Mouse (Mus musculus) CH12.LX (cell line): ENCODE results near the gene Aqp6. TPM values are rescaled to one million over a fixed set of nuclear protein-coding genes. Genes with fewer than 3 reads are reported as not detected.

Experiments used
- DNase-seq: peaks from one replicate; pipeline ENCODE4 v3.0.0-alpha.2; 2013; ENCODE audit errors: extremely low read depth
- H3K27ac ChIP-seq: 2 replicates; pipeline ENCODE4 v1.5.1; 2012; ENCODE audit warnings: low read depth, mild to moderate bottlenecking, control low read depth, moderate library complexity; ENCODE audit not compliant: insufficient read depth
- H3K27me3 ChIP-seq: replicated peaks from 2 replicates; pipeline ENCODE3; 2012; ENCODE audit warnings: inconsistent platforms
- H3K36me3 ChIP-seq, 2 experiments: replicated peaks in 1 of 2; 2 replicates each; pipeline versions ENCODE3 to v1.6.1; 2012; ENCODE audit warnings: inconsistent platforms in 1 of 2, low read length in 1 of 2, mild to moderate bottlenecking in 1 of 2, mixed read lengths in 1 of 2, moderate library complexity in 1 of 2; ENCODE audit not compliant: control insufficient read depth in 1 of 2, insufficient read depth in 1 of 2
- H3K4me1 ChIP-seq, 2 experiments: 2 replicates each; pipeline ENCODE4 v1.6.1; 2012; ENCODE audit warnings: inconsistent platforms in 1 of 2, moderate library complexity in 1 of 2; ENCODE audit not compliant: insufficient read depth in 2 of 2, control insufficient read depth in 1 of 2
- H3K4me2 ChIP-seq: 2 replicates; pipeline ENCODE4 v1.6.1; 2012; ENCODE audit warnings: low read depth, mild to moderate bottlenecking, control low read depth; ENCODE audit not compliant: poor library complexity, insufficient read depth, severe bottlenecking
- H3K4me3 ChIP-seq, 3 experiments: fragments of 150-350 bp in 1 of 3; sonication (generic) in 1 of 3; replicated peaks in 1 of 3; 2 replicates each; pipeline versions ENCODE3 to v1.5.1; 2011 to 2012; ENCODE audit warnings: low read depth in 2 of 3, low read length in 2 of 3, mild to moderate bottlenecking in 2 of 3, moderate library complexity in 2 of 3, control low read depth in 1 of 3, improper control_type of control experiment in 1 of 3, inconsistent platforms in 1 of 3, mixed read lengths in 1 of 3; ENCODE audit not compliant: poor library complexity in 1 of 3
- H3K79me2 ChIP-seq: replicated peaks from 2 replicates; pipeline ENCODE4 v1.6.1; 2012; ENCODE audit warnings: mild to moderate bottlenecking, moderate library complexity; ENCODE audit not compliant: control insufficient read depth, poor library complexity, insufficient read depth, severe bottlenecking; ENCODE audit errors: extremely low read depth
- H3K9ac ChIP-seq: 2 replicates; pipeline ENCODE4 v1.6.1; 2012; ENCODE audit warnings: low read depth, mild to moderate bottlenecking, control low read depth, moderate library complexity; ENCODE audit not compliant: insufficient read depth
- H3K9me3 ChIP-seq: replicated peaks from 2 replicates; pipeline ENCODE3; 2012; ENCODE audit warnings: low read length, inconsistent platforms, mixed read lengths
- BHLHE40 ChIP-seq: IDR thresholded peaks from 2 replicates; pipeline ENCODE4 v1.6.1; 2011; ENCODE audit warnings: mild to moderate bottlenecking, low read depth, low read length, improper control_type of control experiment
- ELF1 ChIP-seq: IDR thresholded peaks from 2 replicates; pipeline ENCODE4 v1.6.1; 2014; ENCODE audit warnings: low read depth, mild to moderate bottlenecking, inconsistent platforms, low read length, improper control_type of control experiment
- EP300 ChIP-seq: IDR thresholded peaks from 2 replicates; pipeline ENCODE4 v1.6.1; 2011; ENCODE audit warnings: low read length, improper control_type of control experiment
- ETS1 ChIP-seq: conservative IDR thresholded peaks from 2 replicates; pipeline ENCODE4 v1.6.1; 2012; ENCODE audit warnings: low read depth, mild to moderate bottlenecking, inconsistent platforms, low read length, improper control_type of control experiment, moderate library complexity
- GABPA ChIP-seq: IDR thresholded peaks from 2 replicates; pipeline ENCODE4 v1.6.1; 2012; ENCODE audit warnings: low read depth, low read length, improper control_type of control experiment, inconsistent platforms; ENCODE audit not compliant: insufficient replicate concordance
- HCFC1 ChIP-seq: IDR thresholded peaks from 2 replicates; pipeline ENCODE4 v1.6.1; 2012; ENCODE audit warnings: low read depth, mild to moderate bottlenecking, inconsistent platforms, low read length, improper control_type of control experiment
- JUND ChIP-seq: conservative IDR thresholded peaks from 2 replicates; pipeline ENCODE4 v1.6.1; 2011; ENCODE audit warnings: low read depth, low read length, improper control_type of control experiment
- KAT2A ChIP-seq: IDR thresholded peaks from 2 replicates; pipeline ENCODE4 v1.6.1; 2012; ENCODE audit warnings: low read length, improper control_type of control experiment, inconsistent platforms; ENCODE audit not compliant: insufficient replicate concordance
- MAX ChIP-seq: IDR thresholded peaks from 2 replicates; pipeline ENCODE4 v1.6.1; 2011; ENCODE audit warnings: low read length, improper control_type of control experiment
- MEF2A ChIP-seq: IDR thresholded peaks from 2 replicates; pipeline ENCODE4 v1.6.1; 2014; ENCODE audit warnings: low read depth, mild to moderate bottlenecking, inconsistent platforms, low read length, improper control_type of control experiment, borderline replicate concordance
- MXI1 ChIP-seq: IDR thresholded peaks from 2 replicates; pipeline ENCODE4 v1.6.1; 2011; ENCODE audit warnings: mild to moderate bottlenecking, low read depth, low read length, improper control_type of control experiment
- MYC ChIP-seq: IDR thresholded peaks from 2 replicates; pipeline ENCODE4 v1.6.1; 2011; ENCODE audit warnings: low read depth, mild to moderate bottlenecking, improper control_type of control experiment, low read length
- NELFE ChIP-seq: IDR thresholded peaks from 2 replicates; pipeline ENCODE4 v1.6.1; 2011; ENCODE audit warnings: low read depth, low read length, improper control_type of control experiment
- NRF1 ChIP-seq: IDR thresholded peaks from 2 replicates; pipeline ENCODE4 v1.6.1; 2014; ENCODE audit warnings: low read depth, mild to moderate bottlenecking, inconsistent platforms, low read length, improper control_type of control experiment, moderate library complexity
- PAX5 ChIP-seq: IDR thresholded peaks from 2 replicates; pipeline ENCODE4 v1.6.1; 2012; ENCODE audit warnings: low read length, inconsistent platforms, mixed read lengths
- POLR2A ChIP-seq: IDR thresholded peaks from 2 replicates; pipeline ENCODE4 v1.6.1; 2011; ENCODE audit warnings: low read depth, mild to moderate bottlenecking, improper control_type of control experiment, low read length
- RAD21 ChIP-seq: IDR thresholded peaks from 2 replicates; pipeline ENCODE4 v1.6.1; 2011; ENCODE audit warnings: low read depth, mild to moderate bottlenecking, low read length, improper control_type of control experiment, moderate library complexity
- SIN3A ChIP-seq: IDR thresholded peaks from 2 replicates; pipeline ENCODE4 v1.6.1; 2012; ENCODE audit warnings: low read length, improper control_type of control experiment, inconsistent platforms
- TBP ChIP-seq: conservative IDR thresholded peaks from 2 replicates; pipeline ENCODE4 v1.6.1; 2011; ENCODE audit warnings: low read depth, low read length, improper control_type of control experiment
- ZKSCAN1 ChIP-seq: IDR thresholded peaks from 2 replicates; pipeline ENCODE4 v1.6.1; 2012; ENCODE audit warnings: low read depth, inconsistent platforms, low read length, improper control_type of control experiment, borderline replicate concordance
- ZMIZ1 ChIP-seq: IDR thresholded peaks from 2 replicates; pipeline ENCODE4 v1.6.1; 2012; ENCODE audit warnings: low read depth, mild to moderate bottlenecking, inconsistent platforms, low read length, improper control_type of control experiment
- ZNF384 ChIP-seq: IDR thresholded peaks from 2 replicates; pipeline ENCODE4 v1.6.1; 2012; ENCODE audit warnings: low read depth, low read length, improper control_type of control experiment, inconsistent platforms
- dilution Hi-C: fragments of 300-500 bp; cut with MboI; formaldehyde crosslinking; loops from 2 replicates; pipeline ENCODE4 v1.14.3; 2020; ENCODE audit warnings: low sequenced_read_pairs; ENCODE audit not compliant: extremely low pct_unique_long_range_greater_than_20kb, extremely low pct_ligation_motif_present
- in situ Hi-C: fragments of 300-500 bp; cut with MboI; formaldehyde crosslinking; loops from 3 replicates; pipeline ENCODE4 v1.14.3; 2019; ENCODE audit warnings: low sequenced_read_pairs, low pct_ligation_motif_present, low pct_unique_long_range_greater_than_20kb, mixed read lengths
- polyA plus RNA-seq: library from polyadenylated mRNA; unstranded; fragments of >175 nt; gene quantifications from 2 replicates; pipeline ENCODE4 v1.2.1, GENCODE M21; 2012; ENCODE audit warnings: low read depth; ENCODE audit not compliant: insufficient read length
- total RNA-seq, 2 experiments: library from RNA; depleted of rRNA; stranded (reverse); fragments of 300-350 nt in 1 of 2; fragments of >200 nt in 1 of 2; gene quantifications; 2 replicates each; pipeline ENCODE4 v1.2.3; 2012 to 2014

Aqp6 gene
- total and polyA plus RNA-seq, 3 experiments, result not detected

DNA sequence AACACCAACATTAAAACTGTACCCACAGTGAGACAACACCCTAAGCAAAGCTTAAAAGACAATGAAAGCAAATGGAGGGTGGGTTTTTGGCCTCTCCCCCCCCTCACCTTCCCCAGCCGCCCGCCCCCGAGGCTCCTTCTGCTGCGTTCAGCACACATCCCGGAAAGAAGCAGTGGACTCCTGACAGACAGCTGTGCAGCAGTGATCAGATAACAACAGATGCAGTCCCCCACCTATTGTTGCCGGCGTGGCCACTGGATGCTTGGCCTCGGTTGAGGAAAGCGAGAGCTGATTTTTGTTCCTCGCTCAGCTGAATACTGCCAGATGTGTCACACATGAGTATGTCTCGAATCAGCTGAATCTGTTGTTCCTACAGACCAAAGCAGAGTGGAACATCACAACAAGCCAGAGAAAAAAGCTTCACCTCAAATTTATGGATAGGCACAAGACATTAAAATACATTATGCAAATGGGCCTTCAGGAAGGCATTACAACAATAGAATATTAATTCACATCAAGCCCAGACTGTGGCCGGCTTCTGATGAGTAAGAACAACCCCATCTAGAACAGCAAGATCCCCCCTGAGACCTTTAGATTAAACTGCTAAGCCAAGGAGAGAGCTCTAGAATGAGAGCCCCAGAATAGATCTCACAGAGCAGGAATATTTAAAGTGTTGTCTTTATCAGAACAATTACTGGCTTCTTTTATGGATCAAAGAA lies 36.4 kb downstream of the Aqp6 start:
- in situ Hi-C loops, result no loop called here
- dilution Hi-C loops, result no loop called here
- no peaks in the 10 kb centered on the region for H3K9me3 ChIP-seq

DNA sequence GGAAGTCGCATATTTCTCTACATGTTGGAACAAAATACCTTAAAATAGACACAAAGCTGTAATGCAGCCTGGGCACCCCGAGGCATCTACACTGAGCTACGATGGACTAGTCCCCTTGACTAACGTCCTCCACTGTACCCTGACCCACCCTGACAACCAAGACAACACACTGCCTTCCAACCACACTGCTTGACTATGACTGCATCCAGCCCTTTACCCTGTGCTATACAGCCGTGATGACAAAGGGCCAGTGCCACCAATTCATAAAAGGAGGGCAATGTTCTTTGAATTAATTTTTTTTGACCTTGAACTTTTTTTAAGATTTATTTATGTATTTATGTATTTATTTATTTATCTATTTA lies 36.9 kb downstream of the Aqp6 start:
- no peak overlapping the region for H3K27ac ChIP-seq
- dilution Hi-C loops (no loop called here), in situ Hi-C loops (no loop called here)
- no peaks in the 10 kb centered on the region for H3K9me3 ChIP-seq
- peaks cover 47 to 85% of the 10 kb centered on the region in 2 experiments for H3K36me3 ChIP-seq
- H3K9ac ChIP-seq, result no peak overlapping the region
- no peak overlapping the region for H3K4me3 ChIP-seq
- peaks cover 0 to 8% of the 10 kb centered on the region in 2 experiments; a peak in 2 of 4 replicates for H3K4me1 ChIP-seq
- no peak for DNase-seq
- TF ChIP-seq BHLHE40 (no peak), TBP (no peak), PAX5 (no peak), POLR2A (no peak), ZKSCAN1 (no peak), ELF1 (no peak), JUND (no peak), RAD21 (no peak), MAX (no peak), NELFE (no peak), GABPA (no peak), NRF1 (no peak), MYC (no peak), EP300 (no peak), HCFC1 (no peak), ZMIZ1 (no peak)
- H3K27me3 ChIP-seq, result no peaks in the 10 kb centered on the region
- H3K79me2 ChIP-seq, result peaks cover 7% of the 10 kb centered on the region
- no peak overlapping the region for H3K4me2 ChIP-seq

More for the DNA sequence above, 36.4 kb downstream of the Aqp6 start:
- peaks cover 0 to 3% of the 10 kb centered on the region in 2 experiments; a peak in 2 of 4 replicates for H3K4me1 ChIP-seq
- H3K79me2 ChIP-seq, result peaks cover 2% of the 10 kb centered on the region
- H3K4me2 ChIP-seq, result no peak overlapping the region
- peaks cover 49 to 87% of the 10 kb centered on the region in 2 experiments for H3K36me3 ChIP-seq
- no peak overlapping the region for H3K27ac ChIP-seq
- H3K27me3 ChIP-seq, result no peaks in the 10 kb centered on the region
- no peak for TF ChIP-seq EP300
- no peak for TF ChIP-seq GABPA
- no peak for TF ChIP-seq KAT2A
- TF ChIP-seq ZMIZ1, result no peak
- no peak for TF ChIP-seq MEF2A
- TF ChIP-seq ZNF384, result no peak
- no peak for TF ChIP-seq MXI1
- TF ChIP-seq ETS1, result no peak
- TF ChIP-seq SIN3A, result no peak
- no peak for TF ChIP-seq BHLHE40
- TF ChIP-seq, all 38 proteins: peak for 0
- H3K4me3 ChIP-seq, result no peak overlapping the region
- H3K9ac ChIP-seq, result no peak overlapping the region
- no peak for DNase-seq
